Mouse (Mus musculus) hematopoietic stem cell, adult 5-6 weeks (primary cell): ENCODE results near the gene Senp3. TPM values are rescaled to one million over a fixed set of nuclear protein-coding genes. Genes with fewer than 3 reads are reported as not detected.
A peak's percentile ranks its signal among the peaks of the same experiment; 100 is the strongest.
"Not testable (repeated sequence)": the region's sequence is repeated elsewhere in the genome, so short reads cannot be mapped to it uniquely, and the experiment has no call there.

Experiments used
- ATAC-seq, 2 experiments: fragments of 125-278 bp in 1 of 2; replicated peaks in 1 of 2; 2 replicates each; pipeline ENCODE4 v1.8.0; 2016 to 2017; ENCODE audit warnings: inconsistent platforms in 2 of 2, mild to moderate bottlenecking in 2 of 2, moderate number of reproducible peaks in 2 of 2, low read depth in 1 of 2, moderate TSS enrichment in 1 of 2; ENCODE audit not compliant: low FRiP score in 2 of 2, poor library complexity in 2 of 2, severe bottlenecking in 2 of 2, insufficient read depth in 1 of 2, low TSS enrichment in 1 of 2
- total RNA-seq: library from RNA; stranded (forward); fragments of 172-1452, 232-1000 nt; gene quantifications from 2 replicates; pipeline ENCODE4 v1.2.3, GENCODE M21; 2017

Senp3 gene
- total RNA-seq, 1 experiment from 2014 or later = 105 TPM

- ATAC-seq = no peak
Observed at GRCm38 (mm10) chr11:69708614-69709265, 26.9 kb upstream of the Senp3 start.

GRCm38 (mm10) chr11:69707873-69708381, 26.0 kb upstream of the Senp3 start:
- ATAC-seq = no peak

GRCm38 (mm10) chr11:69707480-69707847, 25.6 kb upstream of the Senp3 start:
- no peak for ATAC-seq

GRCm38 (mm10) chr11:69706775-69707479, 25.0 kb upstream of the Senp3 start:
- ATAC-seq = no peak

GRCm38 (mm10) chr11:69704613-69705010, 22.7 kb upstream of the Senp3 start:
- ATAC-seq = no peak

GRCm38 (mm10) chr11:69703814-69704612, 22.1 kb upstream of the Senp3 start:
- ATAC-seq = no peak

GRCm38 (mm10) chr11:69703381-69703780, 21.5 kb upstream of the Senp3 start:
- ATAC-seq = not testable (repeated sequence)

GRCm38 (mm10) chr11:69702886-69703285, 21.0 kb upstream of the Senp3 start:
- not testable (repeated sequence) for ATAC-seq

GRCm38 (mm10) chr11:69699595-69699994, 17.7 kb upstream of the Senp3 start:
- ATAC-seq = no peak

- no peak for ATAC-seq
Observed at GRCm38 (mm10) chr11:69698574-69698973, 16.7 kb upstream of the Senp3 start.

- ATAC-seq = no peak
Observed at GRCm38 (mm10) chr11:69697396-69697795, 15.5 kb upstream of the Senp3 start.

GRCm38 (mm10) chr11:69695361-69696181, 13.7 kb upstream of the Senp3 start, which contains the start of the genes Tnfsf12 and Tnfsfm13:
TSS of gene Tnfsf12 (minus strand) at chr11:69695849.
TSS of gene Tnfsfm13 (minus strand) at chr11:69696098.
- ATAC-seq = peak; percentile 46 to 85

- no peak for ATAC-seq
Observed at GRCm38 (mm10) chr11:69695046-69695360, 13.1 kb upstream of the Senp3 start.

- ATAC-seq = no peak
Observed at GRCm38 (mm10) chr11:69693421-69693965, 11.6 kb upstream of the Senp3 start.

- ATAC-seq = no peak
Observed at GRCm38 (mm10) chr11:69692863-69693262, 11.0 kb upstream of the Senp3 start.

GRCm38 (mm10) chr11:69692196-69692811, 10.4 kb upstream of the Senp3 start:
- no peak for ATAC-seq

- no peak for ATAC-seq
Observed at GRCm38 (mm10) chr11:69689891-69690290, 8.0 kb upstream of the Senp3 start.
